Mouse (Mus musculus) cortical plate, adult 2 months (tissue): ENCODE results near the gene Ppp4r2. TPM values are rescaled to one million over a fixed set of nuclear protein-coding genes. Genes with fewer than 3 reads are reported as not detected.

Experiments used
- H3K27ac ChIP-seq: fragments of 200-500 bp; 2 replicates; pipeline ENCODE4 v1.5.1; 2012; ENCODE audit warnings: low read length, control low read depth, inconsistent platforms; ENCODE audit not compliant: insufficient read depth
- H3K4me1 ChIP-seq: fragments of 200-500 bp; 2 replicates; pipeline ENCODE4 v1.6.1; 2011; ENCODE audit warnings: low read length; ENCODE audit not compliant: control insufficient read depth, insufficient read depth
- H3K4me3 ChIP-seq: fragments of 200-500 bp; 2 replicates; pipeline ENCODE4 v1.5.1; 2011; ENCODE audit warnings: mild to moderate bottlenecking, low read length, control low read depth; ENCODE audit not compliant: insufficient read depth
- CTCF ChIP-seq: fragments of 200-500 bp; IDR thresholded peaks from 2 replicates; pipeline ENCODE4 v1.5.1; 2011; ENCODE audit warnings: mild to moderate bottlenecking, control low read depth, low read length; ENCODE audit not compliant: insufficient read depth; ENCODE audit errors: extremely low read depth
- POLR2A ChIP-seq: fragments of 200-500 bp; IDR thresholded peaks from 2 replicates; pipeline ENCODE4 v1.6.1; 2011; ENCODE audit warnings: mild to moderate bottlenecking, low read length, control low read depth; ENCODE audit not compliant: insufficient read depth; ENCODE audit errors: extremely low read depth
- polyA plus RNA-seq: library from polyadenylated mRNA; depleted of rRNA; stranded (reverse); fragments of >200 nt; gene quantifications from 2 replicates; pipeline ENCODE4 v1.2.3, GENCODE M21; 2012

Gene Ppp4r2
- polyA plus RNA-seq, 1 experiment, result 31.4 TPM

GRCm38 (mm10) chr6:100881657-100882056, 48.2 kb downstream of the Ppp4r2 start:
- TF ChIP-seq POLR2A (no peak), CTCF (no peak)
- Histone ChIP-seq H3K4me3 (no peak overlapping the region), H3K27ac (no peak overlapping the region), H3K4me1 (no peaks in the 10 kb centered on the region)

DNA sequence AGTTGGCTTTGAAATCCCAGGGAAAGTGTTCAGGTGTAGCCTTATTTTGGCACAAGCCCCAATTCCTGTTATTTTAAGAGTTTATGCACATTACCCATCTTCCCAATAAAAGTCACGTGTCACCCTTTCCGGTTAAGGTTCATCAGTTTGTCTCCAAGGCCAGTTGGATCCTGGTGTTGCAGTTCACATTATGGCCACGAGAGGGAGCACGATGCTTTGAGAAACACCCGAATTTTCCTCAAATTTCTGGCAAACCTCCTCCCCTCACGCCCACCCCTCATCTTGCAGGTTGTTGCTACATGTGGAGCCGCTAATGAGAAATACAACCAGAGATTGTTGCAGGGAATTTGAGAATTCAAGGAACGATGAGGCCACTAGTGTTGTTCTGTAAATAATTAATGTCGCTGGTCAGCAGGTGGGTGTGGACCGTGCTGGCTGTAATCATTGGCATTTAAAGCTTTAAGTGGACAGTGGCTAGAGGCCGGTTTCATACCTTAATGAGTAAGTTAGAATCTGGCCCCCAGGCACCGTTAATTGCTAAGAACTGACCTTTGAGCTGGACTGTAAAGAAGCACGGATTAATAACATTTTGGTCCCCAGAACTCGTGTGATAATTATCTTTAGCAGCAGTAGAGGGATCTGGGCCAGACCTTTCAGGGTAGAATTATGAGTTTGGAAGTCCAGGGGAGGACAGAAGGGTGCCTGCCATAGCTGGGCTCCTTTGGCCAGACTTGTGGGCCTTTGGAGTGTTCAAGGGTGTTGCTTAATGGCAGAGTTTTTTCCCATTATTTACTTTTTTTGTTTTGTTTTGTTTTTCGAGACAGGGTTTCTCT, 49.2 kb downstream of the Ppp4r2 start:
- Histone ChIP-seq H3K4me1 (no peaks in the 10 kb centered on the region), H3K27ac (no peak overlapping the region), H3K4me3 (no peak overlapping the region)
- TF ChIP-seq CTCF (peak; percentile 95), POLR2A (no peak)

GRCm38 (mm10) chr6:100883233-100883632, 49.8 kb downstream of the Ppp4r2 start:
- H3K27ac ChIP-seq, result no peak overlapping the region
- H3K4me1 ChIP-seq, result no peaks in the 10 kb centered on the region
- no peak overlapping the region for H3K4me3 ChIP-seq
- TF ChIP-seq CTCF (peak; percentile 38; the same call in 1 of the 2 replicates), POLR2A (no peak)

GRCm38 (mm10) chr6:100884594-100885225, 51.3 kb downstream of the Ppp4r2 start:
- H3K4me1 ChIP-seq, result no peaks in the 10 kb centered on the region
- TF ChIP-seq CTCF (no peak), POLR2A (no peak)
- no peak overlapping the region for H3K27ac ChIP-seq
- H3K4me3 ChIP-seq, result no peak overlapping the region

GRCm38 (mm10) chr6:100885376-100885775, 52.0 kb downstream of the Ppp4r2 start:
- Histone ChIP-seq H3K27ac (no peak overlapping the region), H3K4me1 (no peaks in the 10 kb centered on the region)
- TF ChIP-seq POLR2A (no peak), CTCF (peak; percentile 53; the same call in 1 of the 2 replicates)

GRCm38 (mm10) chr6:100887012-100887411, 53.6 kb downstream of the Ppp4r2 start:
- Histone ChIP-seq H3K4me3 (no peak overlapping the region), H3K4me1 (no peaks in the 10 kb centered on the region), H3K27ac (no peak overlapping the region)
- TF ChIP-seq CTCF (no peak), POLR2A (no peak)

More at GRCm38 (mm10) chr6:100885376-100885775, 52.0 kb downstream of the Ppp4r2 start:
- H3K4me3 ChIP-seq, result no peak overlapping the region

GRCm38 (mm10) chr6:100889340-100889739, 55.9 kb downstream of the Ppp4r2 start:
- no peaks in the 10 kb centered on the region for H3K4me1 ChIP-seq
- TF ChIP-seq POLR2A (no peak), CTCF (no peak)
- H3K27ac ChIP-seq, result no peak overlapping the region
- H3K4me3 ChIP-seq, result no peak overlapping the region

- H3K4me3 ChIP-seq, result no peak overlapping the region
- TF ChIP-seq CTCF (no peak), POLR2A (no peak)
- no peaks in the 10 kb centered on the region for H3K4me1 ChIP-seq
- H3K27ac ChIP-seq, result no peak overlapping the region
Measured at GRCm38 (mm10) chr6:100892489-100892888, 59.1 kb downstream of the Ppp4r2 start.

DNA sequence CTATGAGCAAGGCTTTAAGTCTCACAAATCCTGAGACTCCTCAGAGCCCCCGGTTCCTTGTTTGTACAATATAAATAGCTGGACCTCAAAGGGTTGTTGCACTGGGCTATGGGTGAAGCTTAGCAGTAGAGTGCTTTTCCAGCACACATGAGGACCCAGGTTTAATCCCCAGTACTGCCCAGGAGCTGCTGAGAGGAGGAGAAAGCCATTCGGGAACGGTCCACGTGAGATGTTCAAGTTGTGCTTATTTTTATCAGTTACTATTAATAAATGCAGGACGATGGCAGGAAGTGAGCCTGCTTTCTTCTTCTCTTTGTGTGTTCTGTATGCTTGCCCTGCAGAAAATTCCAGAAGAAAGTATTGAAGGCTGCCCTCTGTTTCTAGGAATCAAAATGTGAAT, 59.7 kb downstream of the Ppp4r2 start:
- H3K4me1 ChIP-seq, result no peaks in the 10 kb centered on the region
- H3K27ac ChIP-seq, result no peak overlapping the region
- H3K4me3 ChIP-seq, result no peak overlapping the region
- no peak for TF ChIP-seq POLR2A
- TF ChIP-seq CTCF, result no peak

DNA sequence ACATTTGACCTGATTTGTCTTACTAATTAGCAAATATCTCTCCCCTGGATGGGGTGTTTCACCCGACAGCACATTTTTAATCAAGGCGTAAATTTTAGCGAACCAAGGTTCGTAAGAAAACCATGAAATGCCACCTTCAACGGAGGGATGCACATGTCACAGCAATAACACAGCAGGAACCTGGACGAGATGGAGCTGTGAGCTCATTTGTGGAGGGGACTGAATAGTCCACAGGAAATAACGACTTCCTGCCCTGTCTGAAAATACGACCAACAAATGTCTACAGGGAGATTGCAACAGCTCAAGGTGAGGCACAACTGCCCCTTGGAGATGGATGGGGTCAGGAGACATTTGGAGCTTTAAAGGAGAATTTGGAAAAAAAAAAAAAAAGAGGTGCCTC, 61.8 kb downstream of the Ppp4r2 start:
- no peak overlapping the region for H3K27ac ChIP-seq
- H3K4me1 ChIP-seq, result no peaks in the 10 kb centered on the region
- TF ChIP-seq CTCF, result no peak
- TF ChIP-seq POLR2A, result no peak
- H3K4me3 ChIP-seq, result no peak overlapping the region
